Mouse (Mus musculus): Measurements from ENCODE around the gene Lhx5.

Lhx5 gene

DNA sequence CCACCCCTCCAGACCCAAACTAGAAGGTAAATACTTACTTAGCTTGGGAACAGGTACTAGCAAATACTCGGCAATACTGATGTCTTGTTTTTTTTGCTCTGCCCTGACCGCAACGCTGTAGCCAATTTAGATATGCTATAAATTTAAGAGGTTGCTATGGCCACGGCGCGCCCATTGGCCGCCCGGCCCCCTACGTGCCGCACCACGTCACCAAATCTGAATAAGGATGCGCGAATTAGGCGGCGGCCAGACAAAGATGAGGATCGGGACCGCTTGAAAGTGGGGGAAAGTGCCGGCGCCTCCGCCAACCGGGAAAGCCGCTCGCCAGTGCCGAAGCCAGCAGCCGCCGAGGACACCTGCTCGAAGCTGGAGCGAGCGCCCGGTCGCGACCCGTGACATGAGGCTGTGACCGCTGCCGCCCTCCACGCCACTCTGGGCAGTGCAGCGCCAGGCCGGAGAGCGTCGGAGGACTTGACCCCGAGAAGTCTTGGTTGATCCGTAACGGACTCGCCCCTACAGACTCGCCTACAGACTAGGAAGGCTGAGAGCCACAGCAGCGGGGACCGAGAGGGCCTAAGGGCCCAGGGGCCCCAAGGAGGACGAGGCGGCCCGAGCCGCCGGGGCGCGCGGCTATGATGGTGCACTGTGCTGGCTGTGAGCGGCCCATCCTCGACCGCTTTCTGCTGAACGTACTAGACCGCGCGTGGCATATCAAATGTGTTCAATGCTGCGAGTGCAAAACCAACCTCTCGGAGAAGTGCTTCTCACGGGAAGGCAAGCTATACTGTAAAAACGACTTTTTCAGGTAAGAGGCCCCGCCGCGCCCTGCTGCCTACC is at the start of gene Lhx5:
TSS of gene Lhx5 (plus strand) at position 51 of the 837 bp plus-strand sequence.
- in situ Hi-C loops (cut with MboI, MseI), result loop anchor here (10.0 kb wide), 1 partner anchor 257 kb away; no protein-coding TSS in a partner anchor

DNA sequence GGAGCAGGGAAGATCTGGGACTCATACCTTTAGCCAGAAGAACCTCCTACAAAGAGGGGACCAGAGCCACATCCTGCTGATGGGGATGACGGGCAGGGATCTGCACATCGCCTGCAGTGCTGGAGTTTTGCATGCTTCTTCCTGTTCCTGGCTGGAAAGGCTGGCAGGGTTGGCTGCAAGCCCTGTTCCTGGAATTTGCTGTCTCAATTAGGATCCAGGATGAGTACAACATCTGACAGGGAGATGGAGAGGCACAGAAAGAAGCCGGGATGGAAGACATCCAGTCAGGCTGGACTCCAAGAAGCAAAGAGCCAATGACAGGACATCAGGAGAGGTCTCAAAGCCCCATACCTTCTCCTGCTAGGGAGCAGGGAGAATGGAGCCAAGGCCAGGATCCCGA is 45.1 kb upstream of the Lhx5 start:
- in situ Hi-C loops (cut with MboI, MseI), result no loop called here

DNA sequence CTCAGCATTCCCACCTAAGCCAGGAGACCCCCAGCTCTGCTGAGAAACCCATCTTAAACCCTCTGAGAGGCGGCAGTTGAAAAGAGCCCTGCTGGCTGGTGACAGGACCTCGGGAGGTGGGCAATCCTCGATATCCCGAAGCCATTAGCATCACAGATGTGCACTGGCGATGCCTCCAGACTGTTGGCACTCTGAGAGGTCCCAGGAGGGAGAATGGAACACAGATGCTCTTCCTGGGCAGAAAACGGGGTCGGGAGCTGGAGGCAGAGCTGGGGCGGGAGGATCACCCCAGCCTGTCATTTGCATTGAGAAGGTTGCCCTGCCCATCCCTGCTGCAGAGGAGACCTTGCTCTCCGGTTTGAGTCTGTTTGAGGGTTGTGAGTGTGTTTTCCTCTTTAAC is 42.7 kb upstream of the Lhx5 start:
- in situ Hi-C loops (cut with MboI, MseI), result no loop called here

DNA sequence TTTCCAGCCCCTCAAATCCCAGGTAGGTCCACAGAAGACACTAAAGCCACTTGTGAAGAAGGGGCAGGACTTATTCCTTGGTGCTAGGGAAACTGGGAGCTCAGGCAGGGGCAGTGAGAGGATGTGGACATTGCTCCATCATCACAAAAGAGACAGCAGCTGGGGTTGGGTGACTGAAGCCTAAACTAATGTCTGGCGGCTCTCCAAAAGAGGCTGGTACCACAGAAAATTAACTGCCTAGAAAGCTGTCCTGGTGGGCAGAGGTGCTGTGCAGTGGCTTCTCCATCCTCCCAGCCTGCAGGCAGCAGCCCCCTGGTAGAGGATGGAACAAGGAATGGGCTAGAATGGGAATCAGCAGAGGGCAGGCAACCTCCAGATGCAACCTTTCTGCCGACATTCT is 41.5 kb upstream of the Lhx5 start:
- in situ Hi-C loops (cut with MboI, MseI), result no loop called here

- in situ Hi-C loops (cut with MboI, MseI), result no loop called here
These were observed 37.4 kb upstream of the Lhx5 start for GRCm38 (mm10) chr5:120393871-120394667.

DNA sequence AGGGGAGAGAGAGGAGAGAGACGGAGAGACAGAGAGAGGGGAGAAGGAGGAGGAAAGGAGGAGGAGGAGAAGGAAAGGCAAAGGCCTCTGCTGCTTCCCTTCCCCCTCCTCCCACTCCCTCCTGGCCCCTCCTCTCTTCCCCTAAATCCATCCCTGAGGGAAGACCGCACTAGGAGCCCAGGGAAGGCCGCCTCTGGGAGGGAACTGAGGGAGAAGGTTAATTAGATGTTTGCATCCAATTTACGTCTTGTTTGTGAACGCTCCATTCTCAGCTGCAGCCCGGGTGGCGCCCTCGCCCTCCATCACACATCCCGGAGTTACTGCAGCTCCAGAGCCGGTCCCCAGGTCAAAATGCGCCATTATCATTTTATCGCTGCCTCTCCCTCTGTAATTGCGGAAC is 33.5 kb upstream of the Lhx5 start:
- in situ Hi-C loops (cut with MboI, MseI), result no loop called here

DNA sequence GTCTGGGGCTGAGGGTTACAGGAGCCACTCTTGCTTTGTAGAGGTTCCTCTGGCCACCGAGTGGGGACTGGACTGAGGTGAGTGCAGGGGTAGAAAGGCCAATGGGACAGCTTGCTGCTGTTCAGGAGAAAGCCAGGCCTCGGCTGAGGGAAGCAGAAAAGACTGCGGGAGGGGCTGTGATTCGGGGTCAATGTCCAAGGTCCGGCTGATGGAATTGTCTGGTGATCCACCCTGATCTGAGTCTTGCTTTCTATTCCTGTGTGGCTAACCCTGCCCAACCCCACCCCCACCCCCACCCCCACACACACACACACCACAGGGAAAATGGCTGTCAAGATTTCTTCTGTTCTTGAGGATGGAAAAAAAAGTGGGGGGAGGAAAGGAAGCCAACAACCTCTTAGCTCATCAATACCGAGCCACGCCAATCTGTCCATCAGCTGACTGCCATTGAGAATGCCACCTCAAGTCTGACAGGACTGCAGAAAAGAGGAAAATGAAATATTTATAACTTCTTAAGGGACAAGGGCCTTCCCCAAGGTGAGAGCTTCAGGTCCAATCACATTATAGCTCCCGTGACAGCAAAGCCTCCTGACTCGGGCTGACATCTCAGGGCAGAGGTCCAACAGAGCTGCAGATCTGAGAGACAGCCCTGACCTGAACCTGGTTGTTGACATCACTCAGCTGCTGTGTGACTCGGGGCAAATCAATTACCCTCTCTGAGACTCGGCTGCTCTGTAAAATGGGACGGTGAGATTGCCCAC is 26.5 kb upstream of the Lhx5 start:
- in situ Hi-C loops (cut with MboI, MseI), result no loop called here

- in situ Hi-C loops (cut with MboI, MseI), result no loop called here
These were observed 22.6 kb upstream of the Lhx5 start for GRCm38 (mm10) chr5:120408933-120409332.

GRCm38 (mm10) chr5:120409385-120410378 is 21.8 kb upstream of the Lhx5 start:
- in situ Hi-C loops (cut with MboI, MseI), result no loop called here

DNA sequence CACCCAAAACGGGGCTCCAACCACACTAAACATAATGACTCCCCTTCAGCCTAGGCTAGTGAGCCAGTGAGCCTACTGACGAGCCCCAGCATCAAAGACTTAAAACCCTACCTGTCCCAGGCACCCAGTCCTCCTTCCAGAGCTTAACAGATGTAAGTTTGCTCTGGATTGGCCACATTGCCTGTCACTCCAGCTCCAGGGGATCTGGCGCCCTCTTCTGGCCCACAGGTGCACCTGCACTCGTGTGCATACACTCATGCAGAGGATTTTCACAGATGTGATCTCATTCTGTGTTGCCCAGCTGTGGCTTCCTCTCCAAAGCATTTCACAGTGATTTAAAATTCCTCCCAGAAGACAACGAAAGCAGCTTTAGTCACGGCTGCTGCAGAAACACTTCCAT is 18.1 kb upstream of the Lhx5 start:
- in situ Hi-C loops (cut with MboI, MseI), result no loop called here

GRCm38 (mm10) chr5:120420106-120420505 is 11.4 kb upstream of the Lhx5 start:
- in situ Hi-C loops (cut with MboI, MseI), result no loop called here

GRCm38 (mm10) chr5:120424039-120424438 is 7.5 kb upstream of the Lhx5 start:
- in situ Hi-C loops (cut with MboI, MseI), result no loop called here

GRCm38 (mm10) chr5:120424657-120425056 is 6.8 kb upstream of the Lhx5 start:
- in situ Hi-C loops (cut with MboI, MseI), result no loop called here

DNA sequence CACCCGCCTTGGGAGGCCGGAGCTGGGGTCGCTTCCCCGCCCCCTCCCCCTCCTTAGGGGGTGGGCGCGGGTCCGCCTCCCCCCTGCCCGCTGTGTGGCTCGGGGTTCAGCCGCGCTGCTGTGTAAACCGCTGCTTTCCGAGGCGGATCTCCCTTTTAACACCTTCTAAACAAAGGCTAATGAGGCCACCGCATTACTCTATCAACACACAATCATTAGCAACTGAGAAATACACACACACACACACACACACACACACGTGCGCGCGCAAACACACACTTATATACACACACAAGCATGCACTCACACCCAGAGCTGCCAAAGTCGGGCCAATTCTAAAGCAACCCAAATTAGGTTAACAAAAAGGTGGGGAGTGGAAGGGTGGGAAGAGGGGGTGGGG is 5.8 kb upstream of the Lhx5 start:
- in situ Hi-C loops (cut with MboI, MseI), result no loop called here

- in situ Hi-C loops (cut with MboI, MseI), result no loop called here
These were observed 4.9 kb upstream of the Lhx5 start for GRCm38 (mm10) chr5:120426572-120426971.

DNA sequence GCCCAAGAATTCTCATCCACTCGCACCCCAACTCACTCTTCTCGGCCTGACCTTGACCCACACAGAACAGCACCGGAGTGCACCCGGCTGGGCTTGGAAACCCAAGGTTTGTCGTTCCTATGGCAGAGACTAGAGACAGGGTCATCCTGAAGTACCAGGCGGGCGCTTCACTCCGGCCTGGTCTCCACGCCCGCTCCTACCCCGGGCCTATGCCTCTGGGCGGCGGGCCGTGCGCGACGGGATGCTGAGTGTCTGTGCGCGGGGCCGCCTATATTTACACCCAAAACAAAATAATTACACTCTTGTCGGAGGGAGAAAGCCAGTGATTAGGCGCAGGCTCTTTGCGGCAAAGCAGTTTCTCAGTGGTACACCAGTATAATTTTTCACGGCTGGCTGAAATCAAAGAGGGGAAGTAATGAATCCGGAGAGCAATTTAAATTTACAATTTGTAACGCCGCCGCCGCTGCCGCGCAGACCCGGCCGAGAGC is 4.0 kb upstream of the Lhx5 start:
- in situ Hi-C loops (cut with MboI, MseI), result no loop called here

- in situ Hi-C loops (cut with MboI, MseI), result no loop called here
These were observed 3.2 kb upstream of the Lhx5 start for GRCm38 (mm10) chr5:120428189-120428838.

GRCm38 (mm10) chr5:120428990-120429389 is 2.5 kb upstream of the Lhx5 start:
- in situ Hi-C loops (cut with MboI, MseI), result no loop called here

- in situ Hi-C loops (cut with MboI, MseI), result loop anchor here (10.0 kb wide), 1 partner anchor 255 kb away; no protein-coding TSS in a partner anchor
These were observed 1.8 kb upstream of the Lhx5 start for GRCm38 (mm10) chr5:120429692-120430091.

GRCm38 (mm10) chr5:120431001-120431583 is 407 bp upstream of the Lhx5 start:
- in situ Hi-C loops (cut with MboI, MseI), result loop anchor here (10.0 kb wide), 1 partner anchor 256 kb away; no protein-coding TSS in a partner anchor

All from regulatory T cell (primary cell).